In the genomic region with DNA sequence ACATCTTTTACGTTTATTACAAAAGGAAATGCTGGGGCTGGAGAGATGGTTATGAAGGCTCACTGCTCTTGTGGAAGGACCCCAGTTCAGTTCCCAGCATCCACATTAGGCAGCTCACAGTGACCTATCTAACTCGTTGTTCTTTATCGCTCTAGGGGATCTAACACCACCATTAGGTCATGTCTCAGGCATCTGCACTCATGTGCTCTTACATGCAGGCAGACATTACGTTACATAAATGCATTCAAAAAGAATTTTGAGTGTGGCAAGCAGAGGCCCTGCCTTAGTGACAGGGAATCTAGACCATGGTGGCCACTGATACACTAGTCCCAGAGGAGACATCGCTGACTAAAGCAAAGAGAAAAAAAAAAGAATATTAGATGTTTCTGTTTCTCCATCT, we compare ENCODE assay signal across 37 mouse cellular contexts. TPM values are rescaled to one million over a fixed set of nuclear protein-coding genes. Genes with fewer than 3 reads are reported as not detected.
DNase-seq lines count a peak whose midpoint lies in the region; ATAC-seq and TF ChIP-seq lines count a peak whose summit lies in the region.
"Had no signal": no experiment of that assay in that cellular context is flagged by ENCODE, and none has a peak within 500 bp of the region (broad histone marks: within the 10 kb centered on the region; RNA-seq: fewer than 3 reads in every experiment).

No protein-coding gene starts in this region.

- no peak for DNase-seq in heart, postnatal 10 days
- DNase-seq in G1E (ENCODE audit: low spot score) = no peak
- no peak for DNase-seq in layer of hippocampus, postnatal 14 days (ENCODE audit: low spot score in 2 of 2)
- no peak for DNase-seq in cerebellum, adult 18-20 months
- DNase-seq: cerebellum, adult 2 months; cerebellum, postnatal 14 days; heart, postnatal 4 days; kidney, adult 11 months; kidney, postnatal 14 days; left cerebral cortex, postnatal 4 days; thymus, adult 18-20 months; thymus, postnatal 25 days had no signal

- intact Hi-C loops in heart, postnatal 10 days (cut with DNase I) = no loop called here

- ATAC-seq in heart, embryonic 12.5 days (ENCODE audit: insufficient number of reproducible peaks, low FRiP score) = no peak
- ATAC-seq in G1E (ENCODE audit: extremely low read depth, insufficient number of reproducible peaks, low FRiP score, poor library complexity, severe bottlenecking) = peak; percentile 18; the same call in 1 of the 2 replicates
- peak; percentile 47 for ATAC-seq in erythroid progenitor cell, adult 5-6 weeks (replicated peaks; ENCODE audit: low FRiP score, poor library complexity, severe bottlenecking)
- ATAC-seq in liver, embryonic 16.5 days (ENCODE audit: low read depth) = no peak
- no peak for ATAC-seq in intestine, embryonic 16.5 days
- ATAC-seq: forebrain, embryonic 16.5 days; midbrain, embryonic 13.5 days; Patski had no signal

- H3K9me3 ChIP-seq in heart, embryonic 12.5 days (replicated peaks) = no peaks in the 10 kb centered on the region
- H3K9me3 ChIP-seq in G1E (replicated peaks) = no peaks in the 10 kb centered on the region
- no peaks in the 10 kb centered on the region for H3K9me3 ChIP-seq in liver, embryonic 16.5 days (replicated peaks; ENCODE audit: control insufficient read depth, low read length)
- no peaks in the 10 kb centered on the region for H3K9me3 ChIP-seq in intestine, embryonic 16.5 days (ENCODE audit: control insufficient read depth, low read length)
- H3K9me3 ChIP-seq: embryonic facial prominence, embryonic 10.5 days; embryonic facial prominence, embryonic 15.5 days; forebrain, embryonic 10.5 days; heart, embryonic 15.5 days; megakaryocyte, embryonic 14.5 days; midbrain, embryonic 13.5 days; neural tube, embryonic 13.5 days; stomach, embryonic 15.5 days had no signal

- H3K36me3 ChIP-seq in heart, embryonic 12.5 days = no peaks in the 10 kb centered on the region
- H3K36me3 ChIP-seq in G1E (replicated peaks) = no peaks in the 10 kb centered on the region
- no peaks in the 10 kb centered on the region for H3K36me3 ChIP-seq in liver, embryonic 16.5 days (ENCODE audit: control insufficient read depth, insufficient read depth)
- no peaks in the 10 kb centered on the region for H3K36me3 ChIP-seq in intestine, embryonic 16.5 days (ENCODE audit: control insufficient read depth, insufficient read depth, low read length)
- H3K36me3 ChIP-seq: embryonic facial prominence, embryonic 10.5 days; embryonic facial prominence, embryonic 15.5 days; forebrain, embryonic 10.5 days; heart, embryonic 15.5 days; midbrain, embryonic 13.5 days; neural tube, embryonic 13.5 days; stomach, embryonic 15.5 days had no signal

- H3K27me3 ChIP-seq in heart, embryonic 12.5 days (replicated peaks) = peaks cover 7% of the 10 kb centered on the region; the same call in 1 of the 2 replicates
- no peaks in the 10 kb centered on the region for H3K27me3 ChIP-seq in G1E (ENCODE audit: insufficient read depth, low read length)
- H3K27me3 ChIP-seq in liver, embryonic 16.5 days (ENCODE audit: control insufficient read depth, insufficient read depth, low read depth, low read length) = no peaks in the 10 kb centered on the region
- H3K27me3 ChIP-seq in intestine, embryonic 16.5 days (replicated peaks; ENCODE audit: control insufficient read depth, insufficient read depth, low read length) = no peaks in the 10 kb centered on the region
- H3K27me3 ChIP-seq: CH12.LX; embryonic facial prominence, embryonic 15.5 days; heart, embryonic 15.5 days; midbrain, embryonic 13.5 days; neural tube, embryonic 13.5 days; Patski; stomach, embryonic 15.5 days had no signal

- TF ChIP-seq CTCF in G1E (IDR thresholded peaks at IDR 0.05; ENCODE audit: low read depth, low read length) = no peak

- no peak overlapping the region for H3K4me3 ChIP-seq in heart, embryonic 12.5 days
- no peak overlapping the region; the same call in 1 of the 2 replicates for H3K4me3 ChIP-seq in G1E (ENCODE audit: low read depth, low read length)
- no peak overlapping the region for H3K4me3 ChIP-seq in liver, embryonic 16.5 days (ENCODE audit: low read depth, low read length)
- H3K4me3 ChIP-seq in intestine, embryonic 16.5 days (ENCODE audit: low read length) = no peak overlapping the region
- H3K4me3 ChIP-seq: embryonic facial prominence, embryonic 10.5 days; embryonic facial prominence, embryonic 15.5 days; forebrain, embryonic 10.5 days; heart, embryonic 15.5 days; megakaryocyte, embryonic 14.5 days; midbrain, embryonic 13.5 days; neural tube, embryonic 13.5 days; stomach, embryonic 15.5 days had no signal

- WGBS in heart, embryonic 12.5 days = 62% methylated on average over 5 of the region's 5 CpGs
- 40% methylated on average over 5 of the region's 5 CpGs for WGBS in liver, embryonic 16.5 days (ENCODE audit: insufficient replicate concordance)
- WGBS in intestine, embryonic 16.5 days = 83% methylated on average over 5 of the region's 5 CpGs

- 0 out of 2 replicates have a peak overlapping the region, but pooled peaks have one; percentile 5 for H3K4me2 ChIP-seq in heart, embryonic 12.5 days
- H3K4me2 ChIP-seq in liver, embryonic 16.5 days (ENCODE audit: low read depth, low read length) = peak overlapping the region; percentile 57
- H3K4me2 ChIP-seq in intestine, embryonic 16.5 days (ENCODE audit: low read depth, low read length) = no peak overlapping the region
- H3K4me2 ChIP-seq: embryonic facial prominence, embryonic 15.5 days; hindbrain, embryonic 14.5 days; lung, embryonic 14.5 days; midbrain, embryonic 13.5 days; neural tube, embryonic 13.5 days; stomach, embryonic 15.5 days had no signal

- H3K27ac ChIP-seq in heart, embryonic 12.5 days (ENCODE audit: poor library complexity, severe bottlenecking) = peak overlapping the region; percentile 16; the same call in 1 of the 2 replicates
- H3K27ac ChIP-seq in liver, embryonic 16.5 days (ENCODE audit: low read length) = peak overlapping the region; percentile 87
- H3K27ac ChIP-seq in intestine, embryonic 16.5 days (ENCODE audit: low read length) = no peak overlapping the region
- H3K27ac ChIP-seq: embryonic facial prominence, embryonic 10.5 days; embryonic facial prominence, embryonic 15.5 days; forebrain, embryonic 10.5 days; heart, embryonic 15.5 days; hindbrain, embryonic 14.5 days; midbrain, embryonic 13.5 days; neural tube, embryonic 13.5 days; stomach, embryonic 15.5 days had no signal

- H3K9ac ChIP-seq in heart, embryonic 12.5 days = no peak overlapping the region
- H3K9ac ChIP-seq in liver, embryonic 16.5 days (ENCODE audit: low read depth, low read length) = no peak overlapping the region; the same call in 1 of the 2 replicates
- H3K9ac ChIP-seq in intestine, embryonic 16.5 days (ENCODE audit: low read depth, low read length) = no peak overlapping the region
- H3K9ac ChIP-seq: embryonic facial prominence, embryonic 15.5 days; heart, embryonic 15.5 days; hindbrain, embryonic 14.5 days; lung, embryonic 14.5 days; midbrain, embryonic 13.5 days; neural tube, embryonic 13.5 days; stomach, embryonic 15.5 days had no signal

- peaks cover 21% of the 10 kb centered on the region for H3K4me1 ChIP-seq in heart, embryonic 12.5 days (replicated peaks)
- H3K4me1 ChIP-seq in G1E (ENCODE audit: insufficient read depth, low read depth, low read length) = peaks cover 53% of the 10 kb centered on the region
- H3K4me1 ChIP-seq in liver, embryonic 16.5 days (ENCODE audit: control insufficient read depth, low read depth, low read length) = peaks cover 38% of the 10 kb centered on the region
- H3K4me1 ChIP-seq in intestine, embryonic 16.5 days (ENCODE audit: control insufficient read depth, insufficient read depth, low read length) = no peaks in the 10 kb centered on the region
- H3K4me1 ChIP-seq: embryonic facial prominence, embryonic 10.5 days; embryonic facial prominence, embryonic 15.5 days; midbrain, embryonic 13.5 days; neural tube, embryonic 13.5 days; stomach, embryonic 15.5 days had no signal

RNA-seq across cellular contexts. Expression of gene Opn4, which starts 23.1 kb away (rescaled TPM):
- 4.3 and 4.9 TPM in 2 replicates for polyA plus RNA-seq in heart, embryonic 12.5 days (2016; fragmentation: Nextera tagmentation; extraction: Ambion mirVana)
- 1 to 10 TPM; 2.0 to 2.3 TPM for total RNA-seq in heart, postnatal 10 days (2021)
- not detected in 2 replicates for total RNA-seq in G1E (2014; fragmentation: Nextera tagmentation)
- 0.05 TPM in 1 of 2 replicates, not detected in the other for total RNA-seq in G1E (2017)
- not detected in 2 replicates for polyA plus RNA-seq in G1E (2012)
- not detected in 2 replicates for total RNA-seq in erythroid progenitor cell, adult 5-6 weeks (2015; ENCODE audit: low replicate concordance)
- total RNA-seq in erythroid progenitor cell, adult 5-6 weeks (2017; ENCODE audit: low replicate concordance) = not detected in 2 replicates
- 0.15 TPM in 1 of 2 replicates, not detected in the other for polyA plus RNA-seq in liver, embryonic 16.5 days (2015; fragmentation: Nextera tagmentation; extraction: Ambion mirVana)
- total RNA-seq in layer of hippocampus, postnatal 14 days (2021) = not detected
- polyA plus RNA-seq in intestine, embryonic 16.5 days (2015; fragmentation: Nextera tagmentation; extraction: Ambion mirVana) = 0.34 TPM in 1 of 2 replicates, not detected in the other
- total RNA-seq: adrenal gland, adult 18-20 months; adrenal gland, postnatal 25 days; CH12.LX; gastrocnemius, adult 8-10 months; layer of hippocampus, adult 18-20 months; layer of hippocampus, postnatal 25 days; left cerebral cortex, adult 8-10 months; left cerebral cortex, postnatal 4 days had no signal
- polyA plus RNA-seq: brain, embryonic 14.5 days; C2C12; forebrain, embryonic 16.5 days; hindbrain, embryonic 14.5 days; lung, embryonic 14.5 days; neural tube, embryonic 13.5 days; Patski; stomach, embryonic 15.5 days had no signal

RNA-seq across cellular contexts. Expression of gene Ldb3, which starts 34.6 kb away (rescaled TPM):
- polyA plus RNA-seq in heart, embryonic 12.5 days (2016; fragmentation: Nextera tagmentation; extraction: Ambion mirVana) = 226 and 239 TPM in 2 replicates
- total RNA-seq in heart, postnatal 10 days (2021) = 100 to 1,000 TPM; 879 to 920 TPM
- not detected in 2 replicates for total RNA-seq in G1E (2014; fragmentation: Nextera tagmentation)
- total RNA-seq in G1E (2017) = 0.05 TPM in 1 of 2 replicates, not detected in the other
- polyA plus RNA-seq in G1E (2012) = not detected in 2 replicates
- total RNA-seq in erythroid progenitor cell, adult 5-6 weeks (2015; ENCODE audit: low replicate concordance) = not detected in 2 replicates
- total RNA-seq in erythroid progenitor cell, adult 5-6 weeks (2017; ENCODE audit: low replicate concordance) = not detected in 2 replicates
- polyA plus RNA-seq in liver, embryonic 16.5 days (2015; fragmentation: Nextera tagmentation; extraction: Ambion mirVana) = 2.0 and 6.0 TPM in 2 replicates
- total RNA-seq in layer of hippocampus, postnatal 14 days (2021) = 1 to 10 TPM; 2.7 to 2.8 TPM
- 12.8 and 15.7 TPM in 2 replicates for polyA plus RNA-seq in intestine, embryonic 16.5 days (2015; fragmentation: Nextera tagmentation; extraction: Ambion mirVana)
- polyA plus RNA-seq: embryonic facial prominence, embryonic 10.5 days had no signal

RNA-seq across cellular contexts. Expression of gene Wapl, which starts 50.7 kb away (rescaled TPM):
- 24.0 and 25.1 TPM in 2 replicates for polyA plus RNA-seq in heart, embryonic 12.5 days (2016; fragmentation: Nextera tagmentation; extraction: Ambion mirVana)
- 10 to 100 TPM; 42.1 to 43.6 TPM for total RNA-seq in heart, postnatal 10 days (2021)
- total RNA-seq in G1E (2014; fragmentation: Nextera tagmentation) (283 and 301 TPM in 2 replicates), G1E (2017) (210 and 238 TPM in 2 replicates)
- 29.9 and 32.6 TPM in 2 replicates for polyA plus RNA-seq in G1E (2012)
- total RNA-seq in erythroid progenitor cell, adult 5-6 weeks (2015; ENCODE audit: low replicate concordance) = 159 and 206 TPM in 2 replicates
- 289 and 355 TPM in 2 replicates for total RNA-seq in erythroid progenitor cell, adult 5-6 weeks (2017; ENCODE audit: low replicate concordance)
- polyA plus RNA-seq in liver, embryonic 16.5 days (2015; fragmentation: Nextera tagmentation; extraction: Ambion mirVana) = 18.0 and 20.1 TPM in 2 replicates
- total RNA-seq in layer of hippocampus, postnatal 14 days (2021) = 10 to 100 TPM; 46.1 to 47.0 TPM
- 18.0 and 18.1 TPM in 2 replicates for polyA plus RNA-seq in intestine, embryonic 16.5 days (2015; fragmentation: Nextera tagmentation; extraction: Ambion mirVana)

Comparison
In these comparisons a context has a peak if more than half of its experiments do, and no peak if none do; other contexts are left out.
1. ATAC-seq: peak in G1E (single experiment) and erythroid progenitor cell, adult 5-6 weeks (single experiment); none in heart, embryonic 12.5 days (single experiment), liver, embryonic 16.5 days (single experiment) and intestine, embryonic 16.5 days (single experiment).
2. RNA of gene Ldb3, which starts 34.6 kb away (total RNA-seq): 879 to 920 TPM in heart, postnatal 10 days; 2.7 to 2.8 TPM in layer of hippocampus, postnatal 14 days, 0.05 TPM in G1E and not detected in erythroid progenitor cell, adult 5-6 weeks; every median in the first group is over 100 times any median in the second.